ENCODE assay signal across 20 mouse cellular contexts in genomic region chr8:95499266-95500064, GRCm38 (mm10). TPM values are rescaled to one million over a fixed set of nuclear protein-coding genes. Genes with fewer than 3 reads are reported as not detected.
A peak's percentile ranks its signal among the peaks of the same experiment; 100 is the strongest.
DNase-seq lines count a peak whose midpoint lies in the region; ATAC-seq and TF ChIP-seq lines count a peak whose summit lies in the region.
"Had no signal": no experiment of that assay in that cellular context is flagged by ENCODE, and none has a peak within 500 bp of the region (broad histone marks: within the 10 kb centered on the region; RNA-seq: fewer than 3 reads in every experiment).

No protein-coding gene starts in this region.

- H3K9me3 ChIP-seq in kidney, embryonic 14.5 days (ENCODE audit: control insufficient read depth, low read length): no peaks in the 10 kb centered on the region
- H3K9me3 ChIP-seq in MEL (replicated peaks; ENCODE audit: insufficient read depth, low read length): no peaks in the 10 kb centered on the region
- H3K9me3 ChIP-seq: G1E; intestine, embryonic 15.5 days; limb, embryonic 12.5 days; liver, embryonic 13.5 days had no signal

- ATAC-seq in kidney, embryonic 14.5 days (ENCODE audit: low FRiP score, low TSS enrichment): peak; percentile 64; the same call in 1 of the 2 replicates
- no peak for ATAC-seq in Patski
- ATAC-seq in inflammation-experienced regulatory T-cells, adult 6 months: no peak
- ATAC-seq: CD4-positive, CD25-positive, alpha-beta regulatory T cell, adult 4 months; forebrain, postnatal 0 days; intestine, embryonic 15.5 days; midbrain, embryonic 16.5 days had no signal

- H3K79me2 ChIP-seq in MEL (ENCODE audit: control insufficient read depth, insufficient read depth, low read length, poor library complexity): no peaks in the 10 kb centered on the region

- no peaks in the 10 kb centered on the region for H3K4me1 ChIP-seq in kidney, embryonic 14.5 days (ENCODE audit: control insufficient read depth, insufficient read depth, low read length)
- H3K4me1 ChIP-seq in MEL (ENCODE audit: control insufficient read depth in 1 of 2, insufficient read depth in 2 of 2, low read length in 2 of 2): no peaks in the 10 kb centered on the region
- H3K4me1 ChIP-seq: intestine, embryonic 15.5 days; limb, embryonic 12.5 days; liver, embryonic 13.5 days had no signal

- no peak overlapping the region for H3K27ac ChIP-seq in kidney, embryonic 14.5 days (ENCODE audit: low read depth, low read length)
- no peak overlapping the region for H3K27ac ChIP-seq in MEL (ENCODE audit: control insufficient read depth, low read depth, low read length)
- H3K27ac ChIP-seq: gastrocnemius, adult 2 months; heart, adult 2 months; intestine, embryonic 15.5 days; left cerebral cortex, adult 2 months; limb, embryonic 12.5 days; liver, embryonic 13.5 days had no signal

- TF ChIP-seq CTCF in MEL (IDR thresholded peaks at IDR 0.05 in 2 of 3, conservative IDR thresholded peaks at IDR 0.05 in 1 of 3; ENCODE audit: control insufficient read depth in 1 of 3, insufficient read depth in 1 of 3, low read depth in 2 of 3, low read length in 3 of 3, poor library complexity in 1 of 3, severe bottlenecking in 1 of 3): no peak
- TF ChIP-seq CTCF in Patski (IDR thresholded peaks at IDR 0.05): no peak

- no peak for DNase-seq in kidney, adult 18-20 months
- peak; percentile 32 for DNase-seq in MEL (ENCODE audit: low read depth, low spot score)
- peak; percentile 33 for DNase-seq in Patski (ENCODE audit: low read depth, low spot score)
- DNase-seq in kidney, postnatal 4 days: peak; percentile 31 to 52
- no peak for DNase-seq in layer of hippocampus, adult 18-20 months (ENCODE audit: low spot score in 2 of 2)
- DNase-seq: adrenal gland, adult 2 months; cerebellum, adult 9-11 months; forebrain, postnatal 0 days; gastrocnemius, adult 2 months; heart, adult 2 months; liver, embryonic 13.5 days; thymus, postnatal 14 days had no signal

- no peaks in the 10 kb centered on the region for H3K27me3 ChIP-seq in kidney, embryonic 14.5 days (ENCODE audit: control insufficient read depth, insufficient read depth, low read length)
- peaks cover 9 to 10% of the 10 kb centered on the region in 2 experiments for H3K27me3 ChIP-seq in MEL (ENCODE audit: control insufficient read depth in 1 of 2, insufficient read depth in 2 of 2, low read length in 2 of 2)
- H3K27me3 ChIP-seq in Patski: peaks cover 14% of the 10 kb centered on the region
- H3K27me3 ChIP-seq: intestine, embryonic 15.5 days; limb, embryonic 12.5 days had no signal

- WGBS in kidney, embryonic 14.5 days: 70% methylated on average over 4 of the region's 4 CpGs

- CTCF ChIA-PET in Patski (lab: Charles Lee): no interaction called here

- peak in 1 of 2 experiments; percentile 50; a peak in 2 of 4 replicates for TF ChIP-seq EP300 in MEL (IDR thresholded peaks at IDR 0.05; ENCODE audit: low read depth in 1 of 2, low read length in 2 of 2)

- no peak for TF ChIP-seq POLR2A in MEL (IDR thresholded peaks at IDR 0.05; ENCODE audit: control insufficient read depth in 1 of 2, insufficient read depth in 1 of 2, low read depth in 1 of 2, low read length in 2 of 2, poor library complexity in 1 of 2)

- POLR2A ChIA-PET in Patski (lab: Charles Lee): no interaction called here

- no peaks in the 10 kb centered on the region for H3K36me3 ChIP-seq in kidney, embryonic 14.5 days (ENCODE audit: control insufficient read depth, insufficient read depth, low read length)
- H3K36me3 ChIP-seq in MEL (ENCODE audit: control insufficient read depth in 1 of 2, insufficient read depth in 2 of 2, low read length in 2 of 2): no peaks in the 10 kb centered on the region
- H3K36me3 ChIP-seq: G1E; intestine, embryonic 15.5 days; limb, embryonic 12.5 days; liver, embryonic 13.5 days had no signal

- no peak overlapping the region for H3K4me3 ChIP-seq in kidney, embryonic 14.5 days (ENCODE audit: low read length)
- no peak overlapping the region for H3K4me3 ChIP-seq in MEL (ENCODE audit: control insufficient read depth in 1 of 2, insufficient read depth in 1 of 2, low read depth in 2 of 2, low read length in 2 of 2)
- H3K4me3 ChIP-seq: gastrocnemius, adult 2 months; heart, adult 2 months; intestine, embryonic 15.5 days; left cerebral cortex, adult 2 months; limb, embryonic 12.5 days; liver, embryonic 13.5 days had no signal

- no peak for TF ChIP-seq RAD21 in MEL (IDR thresholded peaks at IDR 0.05; ENCODE audit: low read depth, low read length)

- no peak overlapping the region for H3K9ac ChIP-seq in kidney, embryonic 14.5 days (ENCODE audit: low read depth, low read length)
- no peak overlapping the region for H3K9ac ChIP-seq in MEL (ENCODE audit: control insufficient read depth, low read depth, low read length, poor library complexity, severe bottlenecking)
- H3K9ac ChIP-seq: forebrain, postnatal 0 days; intestine, embryonic 15.5 days; limb, embryonic 12.5 days; liver, embryonic 13.5 days had no signal

- no peak overlapping the region for H3K4me2 ChIP-seq in kidney, embryonic 14.5 days (replicated peaks; ENCODE audit: low read depth, low read length)
- H3K4me2 ChIP-seq: intestine, embryonic 15.5 days; limb, embryonic 12.5 days; liver, embryonic 13.5 days had no signal

- in situ Hi-C loops in Patski (cut with MboI; ENCODE audit: low pct_unique_long_range_greater_than_20kb): no loop called here

TF ChIP-seq in MEL, 35 proteins besides CTCF, POLR2A, EP300 and RAD21:
- peak; percentile 44; the same call in 1 of the 2 replicates for TF ChIP-seq TAL1 (IDR thresholded peaks at IDR 0.05; ENCODE audit: low read length)
- TF ChIP-seq MAX (IDR thresholded peaks at IDR 0.05; ENCODE audit: low read length): no peak
- no peak for TF ChIP-seq RCOR1 (IDR thresholded peaks at IDR 0.05; ENCODE audit: low read depth, low read length)
- no peak for TF ChIP-seq USF2 (IDR thresholded peaks at IDR 0.05; ENCODE audit: borderline replicate concordance in 1 of 2, insufficient read depth in 1 of 2, low read depth in 1 of 2, low read length in 2 of 2)
- no peak for TF ChIP-seq GABPA (IDR thresholded peaks at IDR 0.05; ENCODE audit: low read depth, low read length)
- no peak for TF ChIP-seq HCFC1 (IDR thresholded peaks at IDR 0.05; ENCODE audit: low read depth, low read length)
- TF ChIP-seq KAT2A (conservative IDR thresholded peaks at IDR 0.05; ENCODE audit: low read depth, low read length): no peak
- TF ChIP-seq ZMIZ1 (IDR thresholded peaks at IDR 0.05; ENCODE audit: low read depth, low read length): no peak
- peak; percentile 63 for TF ChIP-seq GATA1 (IDR thresholded peaks at IDR 0.05; ENCODE audit: low read depth, low read length)
- no peak for TF ChIP-seq SIN3A (IDR thresholded peaks at IDR 0.05; ENCODE audit: low read length)
- peak; percentile 63 for TF ChIP-seq ETS1 (IDR thresholded peaks at IDR 0.05; ENCODE audit: low read depth, low read length)
- TF ChIP-seq ZC3H11A (IDR thresholded peaks at IDR 0.05; ENCODE audit: low read depth, low read length): no peak
- TF ChIP-seq ELF1 (IDR thresholded peaks at IDR 0.05; ENCODE audit: low read depth, low read length): no peak

RNA-seq across cellular contexts. Expression of gene Csnk2a2, which starts 9.6 kb away (rescaled TPM):
- polyA plus RNA-seq in kidney, embryonic 14.5 days (2014; fragmentation: Nextera tagmentation; extraction: Ambion mirVana): 20.7 and 25.3 TPM in 2 replicates
- 42.3 and 44.0 TPM in 2 replicates for total RNA-seq in MEL (2012; rRNA removed)
- polyA plus RNA-seq in MEL (2012; ENCODE audit: insufficient read depth in 1 of 2, insufficient read length in 2 of 2, low read depth in 1 of 2, low replicate concordance in 2 of 2, missing spikeins in 1 of 2) (100 to 1,000 TPM in 1 of 2 experiments, not detected in 1; 121 TPM), Patski (2021) (87.3 TPM)
- polyA plus RNA-seq in inflammation-experienced regulatory T-cells, adult 6 months (2017; shearing (Covaris generic)): 10 to 100 TPM; 10.6 to 16.8 (median 12.5) TPM
- total RNA-seq in layer of hippocampus, adult 18-20 months (2021): 10 to 100 TPM; 69.8 to 74.0 TPM

RNA-seq across cellular contexts. Expression of gene Ccdc113, which starts 34.4 kb away (rescaled TPM):
- polyA plus RNA-seq in kidney, embryonic 14.5 days (2014; fragmentation: Nextera tagmentation; extraction: Ambion mirVana): 0.70 and 1.0 TPM in 2 replicates
- not detected in 2 replicates for total RNA-seq in MEL (2012; rRNA removed)
- polyA plus RNA-seq in MEL (2012; ENCODE audit: insufficient read depth in 1 of 2, insufficient read length in 2 of 2, low read depth in 1 of 2, low replicate concordance in 2 of 2, missing spikeins in 1 of 2): not detected
- polyA plus RNA-seq in Patski (2021): 1.0 TPM
- polyA plus RNA-seq in inflammation-experienced regulatory T-cells, adult 6 months (2017; shearing (Covaris generic)): not detected
- 1 to 10 TPM; 1.6 to 1.8 TPM for total RNA-seq in layer of hippocampus, adult 18-20 months (2021)
- total RNA-seq: G1E; gastrocnemius, adult 2 months; heart, adult 2 months had no signal
- polyA plus RNA-seq: adrenal gland, adult 2 months; CD4-positive, CD25-positive, alpha-beta regulatory T cell, adult 4 months; G1E; limb, embryonic 12.5 days; liver, embryonic 13.5 days had no signal

Comparison
In these comparisons a context has a peak if more than half of its experiments do, and no peak if none do; other contexts are left out.
1. DNase-seq: peak in MEL (single experiment), Patski (single experiment) and kidney, postnatal 4 days (2 of 2); none in kidney, adult 18-20 months (single experiment) and layer of hippocampus, adult 18-20 months (0 of 2).